Mouse (Mus musculus): Measurements from ENCODE around the gene Ddx54. TPM values are rescaled to one million over a fixed set of nuclear protein-coding genes. Genes with fewer than 3 reads are reported as not detected.
A peak's percentile ranks its signal among the peaks of the same experiment; 100 is the strongest.

Gene Ddx54
- polyA plus RNA-seq, 1 experiment: 32.0 TPM

GRCm38 (mm10) chr5:120673626-120674025 lies 61.1 kb downstream of the Ddx54 start:
- H3K4me3 ChIP-seq (replicated peaks; ENCODE audit: control insufficient read depth, low read depth, low read length): no peak overlapping the region
- WGBS: 11% methylated on average over 12 of the region's 12 CpGs
- H3K27ac ChIP-seq (ENCODE audit: control insufficient read depth, insufficient read depth, low read depth, low read length, poor library complexity): no peak overlapping the region
- no peaks in the 10 kb centered on the region for H3K4me1 ChIP-seq (ENCODE audit: control insufficient read depth, insufficient read depth, low read length)
- TF ChIP-seq POLR2A (IDR thresholded peaks at IDR 0.05; ENCODE audit: borderline replicate concordance, control insufficient read depth, low read depth, low read length) (no peak), CTCF (IDR thresholded peaks at IDR 0.05; ENCODE audit: control insufficient read depth, insufficient read depth, low read length) (peak; percentile 98)

GRCm38 (mm10) chr5:120674229-120675145 lies 61.9 kb downstream of the Ddx54 start:
- WGBS: 27% methylated on average over 21 of the region's 21 CpGs
- Histone ChIP-seq H3K4me3 (replicated peaks; ENCODE audit: control insufficient read depth, low read depth, low read length) (no peak overlapping the region), H3K4me1 (ENCODE audit: control insufficient read depth, insufficient read depth, low read length) (no peaks in the 10 kb centered on the region), H3K27ac (ENCODE audit: control insufficient read depth, insufficient read depth, low read depth, low read length, poor library complexity) (peak overlapping the region; percentile 24)
- TF ChIP-seq POLR2A (IDR thresholded peaks at IDR 0.05; ENCODE audit: borderline replicate concordance, control insufficient read depth, low read depth, low read length): no peak
- TF ChIP-seq CTCF (IDR thresholded peaks at IDR 0.05; ENCODE audit: control insufficient read depth, insufficient read depth, low read length): no peak

- no peak overlapping the region for H3K4me3 ChIP-seq (replicated peaks; ENCODE audit: control insufficient read depth, low read depth, low read length)
- H3K27ac ChIP-seq (ENCODE audit: control insufficient read depth, insufficient read depth, low read depth, low read length, poor library complexity): no peak overlapping the region
- 49% methylated on average over 2 of the region's 2 CpGs for WGBS
- TF ChIP-seq POLR2A (IDR thresholded peaks at IDR 0.05; ENCODE audit: borderline replicate concordance, control insufficient read depth, low read depth, low read length) (no peak), CTCF (IDR thresholded peaks at IDR 0.05; ENCODE audit: control insufficient read depth, insufficient read depth, low read length) (no peak)
- H3K4me1 ChIP-seq (ENCODE audit: control insufficient read depth, insufficient read depth, low read length): no peaks in the 10 kb centered on the region
Observed at GRCm38 (mm10) chr5:120677516-120677915, 65.0 kb downstream of the Ddx54 start.

Other genes with a start within 250 kb of the Ddx54 start
- not detected in 2 replicates for gene Lhx5, start 181.0 kb upstream of the Ddx54 start, polyA plus RNA-seq (2011; ENCODE audit: insufficient read depth, insufficient read length, low replicate concordance, missing spikeins)
- 11.6 and 13.0 TPM in 2 replicates for gene Sdsl, start 139.9 kb upstream of the Ddx54 start, polyA plus RNA-seq (2011; ENCODE audit: insufficient read depth, insufficient read length, low replicate concordance, missing spikeins)
- gene Sds, start 136.2 kb upstream of the Ddx54 start, polyA plus RNA-seq (2011; ENCODE audit: insufficient read depth, insufficient read length, low replicate concordance, missing spikeins): 1.9 and 5.2 TPM in 2 replicates
- gene Plbd2, start 109.1 kb upstream of the Ddx54 start, polyA plus RNA-seq (2011; ENCODE audit: insufficient read depth, insufficient read length, low replicate concordance, missing spikeins): 2.3 and 9.9 TPM in 2 replicates
- 18.8 and 45.1 TPM in 2 replicates for gene Slc8b1, start 101.6 kb upstream of the Ddx54 start, polyA plus RNA-seq (2011; ENCODE audit: insufficient read depth, insufficient read length, low replicate concordance, missing spikeins)
- gene Tpcn1, start 24.1 kb upstream of the Ddx54 start, polyA plus RNA-seq (2011; ENCODE audit: insufficient read depth, insufficient read length, low replicate concordance, missing spikeins): 34.6 and 46.7 TPM in 2 replicates
- gene Iqcd, start 23.7 kb upstream of the Ddx54 start, polyA plus RNA-seq (2011; ENCODE audit: insufficient read depth, insufficient read length, low replicate concordance, missing spikeins): 3.7 and 7.2 TPM in 2 replicates
- 1.9 and 3.4 TPM in 2 replicates for gene Rita1, start 150 bp upstream of the Ddx54 start, polyA plus RNA-seq (2011; ENCODE audit: insufficient read depth, insufficient read length, low replicate concordance, missing spikeins)
- not detected in 2 replicates for gene Cfap73, start 21.5 kb downstream of the Ddx54 start, polyA plus RNA-seq (2011; ENCODE audit: insufficient read depth, insufficient read length, low replicate concordance, missing spikeins)
- 1.6 and 4.6 TPM in 2 replicates for gene Rasal1, start 36.1 kb downstream of the Ddx54 start, polyA plus RNA-seq (2011; ENCODE audit: insufficient read depth, insufficient read length, low replicate concordance, missing spikeins)
- 2.7 and 3.6 TPM in 2 replicates for gene Dtx1, start 99.2 kb downstream of the Ddx54 start, polyA plus RNA-seq (2011; ENCODE audit: insufficient read depth, insufficient read length, low replicate concordance, missing spikeins)
- 12.2 and 25.1 TPM in 2 replicates for gene Oas2, start 137.1 kb downstream of the Ddx54 start, polyA plus RNA-seq (2011; ENCODE audit: insufficient read depth, insufficient read length, low replicate concordance, missing spikeins)
- 16.2 and 19.9 TPM in 2 replicates for gene Oas3, start 164.9 kb downstream of the Ddx54 start, polyA plus RNA-seq (2011; ENCODE audit: insufficient read depth, insufficient read length, low replicate concordance, missing spikeins)
- 3.7 TPM in 1 of 2 replicates, not detected in the other for gene Oas1e, start 182.8 kb downstream of the Ddx54 start, polyA plus RNA-seq (2011; ENCODE audit: insufficient read depth, insufficient read length, low replicate concordance, missing spikeins)
- 9.1 and 12.1 TPM in 2 replicates for gene Oas1c, start 199.8 kb downstream of the Ddx54 start, polyA plus RNA-seq (2011; ENCODE audit: insufficient read depth, insufficient read length, low replicate concordance, missing spikeins)
- not detected in 2 replicates for gene Oas1f, start 234.6 kb downstream of the Ddx54 start, polyA plus RNA-seq (2011; ENCODE audit: insufficient read depth, insufficient read length, low replicate concordance, missing spikeins)
- gene Oas1h, start 248.7 kb downstream of the Ddx54 start, polyA plus RNA-seq (2011; ENCODE audit: insufficient read depth, insufficient read length, low replicate concordance, missing spikeins): not detected in 2 replicates

Data from bone marrow, adult 2 months (tissue).